Mouse (Mus musculus) thymus, postnatal 25 days (tissue): ENCODE measurements around the gene Slc8a3.
"Not testable (repeated sequence)": the region's sequence is repeated elsewhere in the genome, so short reads cannot be mapped to it uniquely, and the experiment has no call there.

Source experiments
- DNase-seq: peaks from one replicate; pipeline ENCODE4 v3.0.0; 2022

Gene Slc8a3

GRCm38 (mm10) chr12:81332875-81333421, at the start of gene Slc8a3:
Slc8a3 (minus strand) TSS chr12:81333180.
- no peak for DNase-seq

- not testable (repeated sequence) for DNase-seq
Measured at GRCm38 (mm10) chr12:81379364-81379763, 46.4 kb upstream of the Slc8a3 start, which contains the start of gene Gm4787. Gm4787 (minus strand) TSS chr12:81379464.

- DNase-seq, result no peak
Measured at GRCm38 (mm10) chr12:81333841-81334240, 861 bp upstream of the Slc8a3 start.

GRCm38 (mm10) chr12:81331937-81332874, 774 bp downstream of the Slc8a3 start:
- DNase-seq, result no peak

GRCm38 (mm10) chr12:81331046-81331638, 1.8 kb downstream of the Slc8a3 start:
- DNase-seq, result no peak

GRCm38 (mm10) chr12:81324991-81325390, 8.0 kb downstream of the Slc8a3 start:
- DNase-seq, result no peak

GRCm38 (mm10) chr12:81324116-81324515, 8.9 kb downstream of the Slc8a3 start:
- no peak for DNase-seq

- no peak for DNase-seq
Measured at GRCm38 (mm10) chr12:81321021-81321420, 12.0 kb downstream of the Slc8a3 start.

- DNase-seq, result no peak
Measured at GRCm38 (mm10) chr12:81317811-81318210, 15.2 kb downstream of the Slc8a3 start.

- DNase-seq, result no peak
Measured at GRCm38 (mm10) chr12:81315953-81316352, 17.0 kb downstream of the Slc8a3 start.

GRCm38 (mm10) chr12:81303626-81304025, 29.4 kb downstream of the Slc8a3 start:
- no peak for DNase-seq

- no peak for DNase-seq
Measured at GRCm38 (mm10) chr12:81294613-81295012, 38.4 kb downstream of the Slc8a3 start.

GRCm38 (mm10) chr12:81278031-81278430, 54.9 kb downstream of the Slc8a3 start:
- no peak for DNase-seq

- DNase-seq, result no peak
Measured at GRCm38 (mm10) chr12:81274616-81275015, 58.4 kb downstream of the Slc8a3 start.

- no peak for DNase-seq
Measured at GRCm38 (mm10) chr12:81273333-81273732, 59.6 kb downstream of the Slc8a3 start.

- DNase-seq, result no peak
Measured at GRCm38 (mm10) chr12:81269246-81269645, 63.7 kb downstream of the Slc8a3 start.

GRCm38 (mm10) chr12:81262821-81263220, 70.2 kb downstream of the Slc8a3 start:
- no peak for DNase-seq

GRCm38 (mm10) chr12:81258215-81258614, 74.8 kb downstream of the Slc8a3 start:
- no peak for DNase-seq

GRCm38 (mm10) chr12:81245411-81245810, 87.6 kb downstream of the Slc8a3 start:
- DNase-seq, result no peak

- no peak for DNase-seq
Measured at GRCm38 (mm10) chr12:81244954-81245353, 88.0 kb downstream of the Slc8a3 start.

GRCm38 (mm10) chr12:81244492-81244891, 88.5 kb downstream of the Slc8a3 start:
- no peak for DNase-seq

- DNase-seq, result no peak
Measured at GRCm38 (mm10) chr12:81241676-81242075, 91.3 kb downstream of the Slc8a3 start.

GRCm38 (mm10) chr12:81241096-81241495, 91.9 kb downstream of the Slc8a3 start:
- no peak for DNase-seq

- DNase-seq, result no peak
Measured at GRCm38 (mm10) chr12:81237158-81237557, 95.8 kb downstream of the Slc8a3 start.
